Mouse (Mus musculus) thymus, adult 2 months (tissue): Measurements from ENCODE around the gene Myl4.

Experiments
- CTCF ChIP-seq: fragments of 200-500 bp; IDR thresholded peaks from 2 replicates; pipeline ENCODE4 v1.5.1; 2012; ENCODE audit warnings: mild to moderate bottlenecking, control low read depth, low read length, moderate library complexity, borderline replicate concordance; ENCODE audit not compliant: control insufficient read depth, poor library complexity, insufficient read depth; ENCODE audit errors: extremely low read depth
- POLR2A ChIP-seq: fragments of 200-500 bp; IDR thresholded peaks from 2 replicates; pipeline ENCODE4 v1.6.1; 2012; ENCODE audit warnings: mild to moderate bottlenecking, low read length, control low read depth, moderate library complexity; ENCODE audit not compliant: control insufficient read depth, poor library complexity, insufficient read depth; ENCODE audit errors: extremely low read depth

DNA sequence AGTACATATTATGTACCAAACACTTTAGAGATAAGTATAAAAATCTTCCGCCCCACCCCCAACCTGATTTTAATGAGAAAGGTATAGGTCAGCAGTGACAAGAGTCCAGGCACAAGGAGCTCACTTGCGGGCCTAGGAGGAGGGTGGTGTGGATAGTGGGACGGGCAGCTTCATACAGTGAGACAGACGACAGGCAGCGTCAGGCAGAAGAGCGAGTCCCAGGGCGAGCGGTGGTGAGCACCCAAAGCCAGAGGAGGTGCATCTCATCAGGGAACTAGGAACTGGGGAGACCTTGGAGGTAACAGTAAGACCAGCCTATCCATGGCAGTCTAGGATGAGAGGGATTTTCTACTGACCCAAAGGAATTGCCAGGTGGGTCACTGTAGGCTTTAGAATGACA, 29.1 kb downstream of the Myl4 start:
- TF ChIP-seq CTCF (no peak), POLR2A (no peak)
